Mouse (Mus musculus) skeletal muscle tissue, adult 2 months (tissue): ENCODE results near the gene Ankrd36.
"Not testable (repeated sequence)": the region's sequence is repeated elsewhere in the genome, so short reads cannot be mapped to it uniquely, and the experiment has no call there.

Source experiments
- DNase-seq: peaks from one replicate; pipeline ENCODE4 v3.0.0-alpha.2; 2012; ENCODE audit warnings: low read depth, low spot score

Gene Ankrd36

GRCm38 (mm10) chr11:5545457-5545856, 24.0 kb upstream of the Ankrd36 start:
- DNase-seq = no peak

DNA sequence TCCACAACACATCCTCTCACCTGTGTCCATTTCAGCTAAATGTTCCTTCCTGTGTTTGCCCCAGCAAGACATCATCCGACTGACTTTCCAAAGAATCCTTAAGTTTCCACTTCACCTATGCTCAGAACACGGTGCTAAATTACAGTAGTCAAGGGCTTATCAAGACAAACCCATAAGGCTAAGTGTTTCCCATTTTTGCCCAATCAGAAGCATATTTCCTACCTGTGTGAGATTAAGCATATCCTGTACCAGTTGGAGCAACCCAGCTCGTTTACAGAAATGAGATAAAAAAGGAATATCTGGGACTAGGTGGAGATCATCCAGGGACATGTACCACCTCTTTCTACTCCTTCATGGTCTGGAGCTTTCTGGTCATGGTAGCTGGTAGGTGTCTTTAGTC, 22.8 kb upstream of the Ankrd36 start:
- DNase-seq = no peak

DNA sequence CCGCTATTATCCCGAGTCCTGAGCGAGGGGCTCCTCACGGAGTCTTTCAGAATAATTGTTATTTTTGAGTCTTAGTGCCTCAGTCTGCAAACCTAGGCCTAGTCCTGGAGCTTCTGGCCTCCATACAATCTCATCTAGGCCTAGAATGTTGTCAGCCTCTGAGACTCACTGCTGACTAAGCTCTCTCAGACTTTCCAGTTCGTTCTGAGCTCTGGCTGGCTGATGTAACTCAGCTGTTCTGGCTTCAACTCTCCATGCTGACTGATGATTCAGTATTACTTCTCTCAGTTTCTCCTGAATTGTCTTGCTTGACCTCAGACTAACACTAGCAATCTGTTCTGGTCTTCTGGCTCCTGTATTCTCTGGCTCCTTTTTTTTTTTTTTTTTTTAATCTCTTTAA, 18.1 kb upstream of the Ankrd36 start:
- no peak for DNase-seq

- DNase-seq = no peak
Measured at GRCm38 (mm10) chr11:5551931-5552330, 17.6 kb upstream of the Ankrd36 start.

GRCm38 (mm10) chr11:5560273-5560672, 9.2 kb upstream of the Ankrd36 start:
- DNase-seq = no peak

- no peak for DNase-seq
Measured at GRCm38 (mm10) chr11:5562625-5563268, 6.7 kb upstream of the Ankrd36 start.

DNA sequence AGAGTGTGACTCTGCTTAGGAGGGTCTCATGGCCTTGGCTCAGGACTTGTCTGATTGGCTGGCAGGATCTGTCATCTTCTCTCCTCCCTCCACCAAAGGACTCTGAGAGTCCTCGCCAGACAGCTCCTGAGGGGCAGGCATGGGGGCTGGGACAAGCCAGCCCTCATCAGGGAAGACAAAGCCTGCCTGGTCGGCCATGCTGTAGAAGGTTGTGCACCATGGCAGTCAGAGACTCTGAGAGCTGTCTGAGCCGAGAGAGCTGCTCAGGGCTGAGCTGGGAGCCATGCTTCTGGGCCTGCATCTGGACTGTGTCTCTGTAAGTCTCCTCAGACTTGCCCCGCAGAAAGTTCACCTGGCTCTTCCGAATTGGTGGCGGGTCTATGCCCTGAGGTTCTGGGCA, 5.6 kb upstream of the Ankrd36 start:
- DNase-seq = no peak

DNA sequence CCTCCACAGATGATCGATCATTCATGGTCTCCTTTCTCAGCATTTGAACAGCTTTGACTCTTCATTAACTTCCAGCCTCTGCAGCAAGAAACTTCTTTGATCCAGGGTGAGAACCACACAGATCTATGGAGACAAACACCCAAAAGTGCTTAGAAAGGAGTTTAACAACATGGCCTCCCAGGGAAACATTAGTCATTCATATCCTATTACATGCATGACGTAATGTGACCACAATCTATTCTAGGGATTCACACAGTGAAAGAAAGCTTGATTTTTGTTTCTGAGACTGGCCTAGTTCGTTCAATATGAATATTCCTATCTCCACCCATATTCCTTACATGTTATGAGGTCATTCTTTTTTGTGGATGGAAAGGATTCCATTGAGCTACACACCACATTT, 3.9 kb upstream of the Ankrd36 start:
- no peak for DNase-seq

GRCm38 (mm10) chr11:5566506-5566905, 3.0 kb upstream of the Ankrd36 start:
- no peak for DNase-seq

DNA sequence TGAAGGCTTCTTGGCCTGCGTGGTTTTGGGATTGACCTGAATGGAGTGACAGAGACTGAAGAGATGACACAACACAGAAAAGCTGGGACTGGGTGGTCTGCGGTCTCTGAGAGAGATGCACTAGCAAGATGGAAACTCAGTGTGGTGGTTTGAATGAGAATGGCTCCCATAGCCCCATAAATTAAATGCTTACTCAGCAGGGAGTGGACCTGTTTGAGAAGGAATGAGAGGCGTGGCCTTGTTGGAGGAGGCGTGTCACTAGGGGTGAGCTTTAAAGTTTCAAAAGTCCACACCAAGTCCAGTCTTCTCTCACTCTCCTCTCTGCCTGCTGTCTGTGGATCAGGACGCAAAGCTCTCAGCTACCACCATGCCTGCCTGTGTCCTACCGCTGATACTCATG, 1.8 kb upstream of the Ankrd36 start:
- DNase-seq = no peak

DNA sequence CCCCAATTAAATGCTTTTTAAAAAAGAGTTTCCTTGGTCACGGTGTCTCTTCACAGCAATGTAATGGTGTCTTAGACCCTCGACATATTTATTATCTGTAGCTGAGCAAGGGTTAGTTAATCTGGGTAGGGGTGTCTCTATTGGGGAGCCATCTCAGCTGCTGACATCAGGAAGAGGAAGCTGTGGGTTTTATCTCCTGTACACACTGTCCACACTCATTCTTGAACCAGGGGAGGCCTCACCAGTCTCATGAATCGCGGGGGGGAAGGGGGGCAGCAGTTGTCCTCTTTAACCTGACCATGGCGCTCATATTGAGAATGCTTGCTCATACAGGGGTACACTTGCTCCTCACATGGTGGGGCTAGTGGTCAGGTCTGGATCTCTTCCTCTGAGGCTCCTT, 1.4 kb upstream of the Ankrd36 start:
- no peak for DNase-seq

GRCm38 (mm10) chr11:5571856-5572255, 2.4 kb downstream of the Ankrd36 start:
- DNase-seq = no peak

- no peak for DNase-seq
Measured at GRCm38 (mm10) chr11:5573821-5574220, 4.3 kb downstream of the Ankrd36 start.

DNA sequence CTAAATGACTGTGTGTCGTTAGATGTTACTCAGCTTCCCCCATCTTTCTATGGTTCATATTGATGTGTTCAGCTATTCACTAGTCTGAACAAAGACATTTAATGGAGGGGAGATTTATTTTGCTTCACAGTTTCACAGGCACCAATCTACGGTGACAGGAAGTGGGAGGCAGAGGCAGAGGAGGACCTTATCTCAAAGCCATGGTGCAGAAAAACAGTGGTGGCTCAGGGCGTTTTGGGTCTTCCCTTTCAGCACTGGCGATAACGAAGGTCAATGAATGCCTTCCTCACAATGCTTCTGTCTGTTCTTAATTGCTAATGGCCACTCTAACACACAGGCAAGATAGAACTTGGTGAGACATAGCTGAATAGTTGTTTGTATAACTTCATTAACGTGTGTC, 5.6 kb downstream of the Ankrd36 start:
- no peak for DNase-seq

DNA sequence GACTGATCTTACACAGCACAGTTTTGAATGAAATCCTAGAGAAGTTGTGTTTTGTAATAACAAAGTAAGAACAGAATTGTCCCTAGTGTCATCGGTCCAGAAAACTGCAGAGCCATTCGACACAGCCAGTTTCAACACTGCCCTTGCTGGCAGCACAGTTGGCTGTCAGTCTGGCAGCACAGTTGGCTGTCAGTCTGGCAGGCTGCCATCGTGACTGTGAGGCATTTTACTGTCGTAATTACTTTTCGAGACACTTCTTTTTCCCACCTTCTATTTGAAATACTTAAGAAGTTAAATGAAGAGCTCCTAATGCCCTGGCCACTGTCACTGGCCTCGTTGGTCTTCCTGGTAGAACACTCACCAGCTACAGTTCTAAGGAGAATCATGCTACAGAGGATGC, 22.9 kb downstream of the Ankrd36 start:
- DNase-seq = peak; percentile 36

DNA sequence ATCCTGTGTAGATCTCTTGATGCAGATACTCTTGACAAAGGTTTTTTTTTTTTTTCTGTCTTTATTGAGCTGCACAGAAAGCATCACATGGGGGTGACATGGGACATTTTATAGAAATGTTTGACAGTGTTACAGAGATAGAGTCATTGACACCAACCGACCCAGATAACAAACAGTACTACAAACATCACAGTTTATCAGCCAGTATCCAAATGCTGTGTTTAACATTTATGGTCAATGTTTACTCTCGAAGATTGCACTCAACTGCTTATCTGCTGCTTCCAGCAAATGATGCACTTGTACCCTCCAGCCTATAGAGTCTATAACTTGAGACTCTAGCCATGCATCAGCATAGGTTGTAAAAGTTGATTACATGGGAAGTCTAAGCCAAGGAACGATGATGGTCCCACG, 25.9 kb downstream of the Ankrd36 start:
- DNase-seq = no peak

GRCm38 (mm10) chr11:5595792-5596191, 26.3 kb downstream of the Ankrd36 start:
- no peak for DNase-seq

- no peak for DNase-seq
Measured at GRCm38 (mm10) chr11:5596756-5597155, 27.3 kb downstream of the Ankrd36 start.

DNA sequence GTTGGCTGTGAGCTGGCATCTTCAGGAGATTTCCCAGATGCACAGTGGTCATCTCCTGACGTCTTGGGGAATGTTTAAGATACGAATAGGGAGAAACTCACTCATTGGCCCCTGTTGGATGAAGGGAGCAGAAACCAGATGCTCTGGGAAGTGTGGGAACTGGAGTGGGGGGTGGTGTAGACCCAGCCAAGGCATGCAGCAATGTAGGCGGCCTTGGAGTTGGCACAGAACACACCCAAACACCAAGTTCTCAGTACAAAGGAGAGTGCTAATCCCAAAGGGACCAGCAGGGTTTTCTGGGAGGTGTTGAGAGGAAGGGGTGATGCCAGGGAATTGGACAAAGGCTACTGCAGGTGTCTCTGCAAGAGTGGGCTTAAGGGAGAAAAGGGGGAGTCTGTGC, 35.9 kb downstream of the Ankrd36 start:
- no peak for DNase-seq

DNA sequence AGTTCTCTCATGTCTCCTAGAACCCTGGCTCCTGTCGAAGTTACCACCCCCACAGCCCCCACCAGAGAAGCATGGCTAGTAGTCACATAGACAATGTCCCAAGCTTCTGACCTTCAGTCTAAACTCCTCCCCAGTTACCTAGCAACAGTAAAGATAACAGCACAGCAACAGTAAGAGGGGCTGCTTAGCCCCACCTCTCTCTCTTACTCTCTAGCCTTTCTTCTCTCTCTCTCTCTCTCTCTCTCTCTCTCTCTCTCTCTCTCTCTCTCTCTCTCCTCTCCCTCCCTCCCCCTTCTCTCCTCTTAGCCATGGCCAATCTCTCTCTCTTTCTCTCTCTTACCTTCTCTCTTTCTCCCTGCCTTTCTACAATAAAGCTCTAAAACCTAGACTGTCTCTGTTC, 42.4 kb downstream of the Ankrd36 start:
- not testable (repeated sequence) for DNase-seq

DNA sequence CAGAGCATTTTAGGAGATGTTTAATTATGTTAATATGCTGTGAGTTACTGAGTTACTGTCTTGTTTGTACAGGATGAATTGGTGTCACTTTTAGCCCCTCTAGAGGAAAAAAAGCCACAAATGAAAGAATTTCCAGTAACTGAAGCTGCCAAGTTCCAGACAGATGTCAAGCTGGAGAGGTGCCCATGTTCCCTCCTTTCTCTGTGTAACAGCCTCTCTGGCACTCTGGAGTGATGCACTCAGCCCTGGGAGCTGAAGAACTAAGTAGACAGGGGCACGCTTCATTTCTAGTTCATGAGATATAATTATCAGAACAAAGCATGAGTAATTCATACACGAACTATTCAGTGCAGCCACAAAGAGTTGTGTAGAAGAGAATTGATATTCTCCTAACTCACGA, 45.0 kb downstream of the Ankrd36 start:
- DNase-seq = no peak

DNA sequence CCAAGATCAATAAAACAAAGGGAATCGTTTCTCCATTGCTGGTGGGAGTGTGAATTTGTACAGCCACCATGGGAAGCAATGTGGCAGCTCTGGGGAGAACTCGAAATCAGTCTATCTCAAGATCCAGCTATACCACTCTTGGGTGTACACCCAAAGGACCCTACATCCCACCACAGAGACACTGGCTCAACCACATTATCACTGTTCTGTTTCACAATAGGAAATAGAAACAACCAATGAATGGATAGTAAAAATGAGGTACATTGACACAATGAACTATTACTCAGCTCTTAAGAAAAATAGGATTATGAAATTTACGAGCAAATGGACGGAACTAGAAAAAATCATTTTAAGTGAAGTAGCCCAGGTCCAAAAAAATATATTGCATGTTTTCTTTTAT, 55.6 kb downstream of the Ankrd36 start:
- DNase-seq = no peak

DNA sequence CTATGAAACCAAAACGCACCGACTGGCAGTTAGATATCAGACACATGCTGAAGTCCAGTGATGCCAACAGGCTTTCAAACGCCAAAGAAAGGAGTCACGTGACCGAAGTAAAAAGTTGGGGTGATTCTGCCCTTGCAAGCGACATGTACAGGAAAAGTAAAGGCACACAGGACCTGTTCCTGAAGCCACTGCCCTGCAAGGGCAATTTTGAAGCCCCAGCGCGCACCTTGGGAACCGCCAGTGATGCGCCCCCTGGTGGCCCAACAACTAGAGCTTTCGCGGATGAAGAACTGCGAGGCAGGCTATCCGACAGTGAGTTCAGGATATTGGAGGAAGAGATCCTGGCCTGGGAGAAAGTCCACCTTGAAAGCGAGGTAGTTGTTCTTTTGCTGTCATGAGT, 59.5 kb downstream of the Ankrd36 start:
- peak; percentile 53 for DNase-seq

DNA sequence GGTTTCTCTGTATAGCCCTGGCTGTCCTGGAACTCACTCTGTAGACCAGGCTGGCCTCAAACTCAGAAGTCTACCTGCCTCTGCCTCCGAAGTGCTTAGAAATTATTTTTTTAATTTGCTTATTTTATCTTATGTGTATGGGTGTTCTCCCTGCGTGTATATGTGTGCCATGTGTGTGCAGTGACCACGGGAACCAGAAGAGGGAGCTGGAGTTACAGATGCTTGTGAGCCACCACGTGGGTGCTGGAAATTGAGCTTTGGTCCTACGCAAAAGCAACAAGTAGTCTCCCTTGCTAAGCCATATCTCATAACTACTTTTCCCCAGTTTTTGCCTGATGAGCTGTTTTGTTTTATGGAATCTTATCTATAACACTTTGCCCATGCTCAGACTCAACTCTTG, 73.6 kb downstream of the Ankrd36 start:
- DNase-seq = no peak
